Mouse (Mus musculus) neural tube, embryonic 13.5 days (tissue): ENCODE data around the gene Gbx1. TPM values are rescaled to one million over a fixed set of nuclear protein-coding genes. Genes with fewer than 3 reads are reported as not detected.

Experiments used
- ATAC-seq: fragments of 200-750 bp; cut with Nextera tagmentation; 2 replicates; pipeline ENCODE4 v1.8.0; 2017; ENCODE audit warnings: low read depth, mild to moderate bottlenecking, moderate TSS enrichment, moderate library complexity
- H3K27ac ChIP-seq: fragments of 300-500 bp; sonication (generic); replicated peaks from 2 replicates; pipeline ENCODE4 v1.5.1; 2015; ENCODE audit warnings: moderate library complexity, mild to moderate bottlenecking, inconsistent platforms
- H3K27me3 ChIP-seq: fragments of 300-500 bp; sonication (generic); 2 replicates; pipeline ENCODE4 v1.6.1; 2015; ENCODE audit warnings: mild to moderate bottlenecking, inconsistent platforms
- H3K36me3 ChIP-seq: fragments of 300-500 bp; sonication (generic); 2 replicates; pipeline ENCODE4 v1.6.1; 2015; ENCODE audit warnings: mild to moderate bottlenecking, inconsistent platforms
- H3K4me1 ChIP-seq: fragments of 300-500 bp; sonication (generic); replicated peaks from 2 replicates; pipeline ENCODE4 v1.6.1; 2015; ENCODE audit warnings: inconsistent platforms
- H3K4me2 ChIP-seq: fragments of 300-500 bp; sonication (generic); 2 replicates; pipeline ENCODE4 v1.6.1; 2015; ENCODE audit warnings: inconsistent platforms, mild to moderate bottlenecking, moderate library complexity
- H3K4me3 ChIP-seq: fragments of 300-500 bp; sonication (generic); 2 replicates; pipeline ENCODE4 v1.5.1; 2015; ENCODE audit warnings: mild to moderate bottlenecking, inconsistent platforms
- H3K9ac ChIP-seq: fragments of 300-500 bp; sonication (generic); 2 replicates; pipeline ENCODE4 v1.6.1; 2015; ENCODE audit warnings: moderate library complexity, mild to moderate bottlenecking, inconsistent platforms
- H3K9me3 ChIP-seq: fragments of 300-500 bp; sonication (generic); 2 replicates; pipeline ENCODE4 v1.6.1; 2016; ENCODE audit warnings: inconsistent platforms
- WGBS: fragments of 180-500 bp; shearing (Covaris S2); methylation state at CpG from one replicate; pipeline ENCODE4 v1.1.7; 2015; 5-methylcytosine and 5-hydroxymethylcytosine counted together
- polyA plus RNA-seq: library from polyadenylated mRNA; unstranded; fragments of >200 nt; fragmentation: Nextera tagmentation; extraction: Ambion mirVana; gene quantifications from 2 replicates; pipeline ENCODE4 v1.2.1, GENCODE M21; 2015

Gbx1 gene
- polyA plus RNA-seq, 1 experiment from 2014 or later = 16.1 TPM

DNA sequence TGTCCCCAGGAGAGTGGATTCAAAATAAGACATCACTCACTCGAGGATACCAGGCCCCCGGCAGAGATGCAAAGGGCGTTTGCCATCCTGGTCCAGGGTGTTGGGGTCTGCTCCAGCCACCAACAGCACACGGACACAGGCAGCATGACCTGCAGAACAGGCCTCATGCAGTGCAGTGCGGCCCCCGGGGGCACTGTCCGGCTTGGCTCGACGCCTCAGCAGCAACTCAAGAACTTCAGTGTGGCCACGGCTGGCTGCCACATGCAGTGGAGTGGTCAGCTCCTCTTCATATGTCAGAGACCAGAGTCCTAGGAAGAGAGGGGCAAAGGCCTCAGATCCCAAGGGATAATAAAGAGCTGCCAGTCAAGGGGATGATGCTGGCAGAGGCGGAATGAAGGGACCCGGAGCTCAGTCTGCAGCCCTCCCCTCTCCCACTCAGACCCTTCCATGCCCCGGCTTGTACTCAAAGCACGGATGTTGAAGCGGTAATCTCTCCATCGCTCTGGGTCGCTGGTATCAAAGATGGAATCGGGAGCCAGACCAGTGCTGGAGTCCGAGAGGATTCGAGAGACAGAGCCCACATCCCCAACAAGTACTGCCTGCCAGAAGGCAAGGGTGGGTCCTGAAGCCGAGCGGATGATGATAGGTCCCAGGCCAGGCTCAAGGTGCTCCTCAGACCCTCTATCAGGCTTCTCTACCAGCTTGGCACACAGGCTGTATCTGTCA is 12.7 kb upstream of the Gbx1 start:
- WGBS = 86% methylated on average over 22 of the region's 22 CpGs
- no peak overlapping the region for H3K4me2 ChIP-seq
- H3K27ac ChIP-seq = no peak overlapping the region
- peaks cover 9% of the 10 kb centered on the region; the same call in 1 of the 2 replicates for H3K27me3 ChIP-seq
- H3K9me3 ChIP-seq = no peaks in the 10 kb centered on the region
- H3K4me1 ChIP-seq = peaks cover 27% of the 10 kb centered on the region
- H3K4me3 ChIP-seq = no peak overlapping the region
- H3K9ac ChIP-seq = no peak overlapping the region
- H3K36me3 ChIP-seq = no peaks in the 10 kb centered on the region
- ATAC-seq = no peak

DNA sequence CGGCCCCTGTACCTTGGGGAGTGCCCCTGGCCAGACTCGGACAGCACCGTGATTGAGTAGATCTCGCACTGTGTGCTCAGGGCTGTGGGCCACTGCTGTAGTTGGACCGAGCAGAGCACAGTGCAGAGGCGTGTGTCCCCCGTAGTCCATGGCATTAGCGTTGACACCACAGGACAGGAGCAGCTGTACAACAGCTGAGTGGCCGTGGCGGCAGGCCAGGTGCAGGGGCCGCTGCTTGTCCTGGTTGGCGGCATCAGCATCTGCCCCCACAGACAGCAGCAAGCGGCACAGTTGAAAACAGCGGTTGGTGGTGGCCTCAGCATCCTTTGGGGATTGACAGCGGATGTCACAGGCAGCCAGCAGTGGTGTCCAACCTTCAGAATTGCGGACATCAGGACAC is 10.6 kb upstream of the Gbx1 start:
- ATAC-seq = no peak
- Histone ChIP-seq H3K27me3 (peaks cover 14% of the 10 kb centered on the region), H3K9me3 (no peaks in the 10 kb centered on the region), H3K4me2 (no peak overlapping the region), H3K4me1 (peaks cover 27% of the 10 kb centered on the region), H3K9ac (no peak overlapping the region), H3K27ac (no peak overlapping the region), H3K4me3 (no peak overlapping the region), H3K36me3 (no peaks in the 10 kb centered on the region)
- 63% methylated on average over 16 of the region's 16 CpGs for WGBS

- 59% methylated on average over 5 of the region's 5 CpGs for WGBS
- H3K9ac ChIP-seq = no peak overlapping the region
- H3K36me3 ChIP-seq = no peaks in the 10 kb centered on the region
These were observed 9.5 kb upstream of the Gbx1 start for GRCm38 (mm10) chr5:24536511-24536910.

GRCm38 (mm10) chr5:24535731-24536130 is 8.7 kb upstream of the Gbx1 start:
- Histone ChIP-seq H3K4me2 (no peak overlapping the region), H3K4me3 (no peak overlapping the region), H3K9ac (no peak overlapping the region), H3K27ac (no peak overlapping the region), H3K36me3 (no peaks in the 10 kb centered on the region), H3K4me1 (peaks cover 20% of the 10 kb centered on the region), H3K9me3 (no peaks in the 10 kb centered on the region), H3K27me3 (peaks cover 33% of the 10 kb centered on the region)
- ATAC-seq = no peak
- 85% methylated on average over 3 of the region's 3 CpGs for WGBS

More at GRCm38 (mm10) chr5:24536511-24536910, 9.5 kb upstream of the Gbx1 start:
- no peak for ATAC-seq
- Histone ChIP-seq H3K4me3 (no peak overlapping the region), H3K27ac (no peak overlapping the region), H3K4me2 (no peak overlapping the region), H3K27me3 (peaks cover 25% of the 10 kb centered on the region), H3K9me3 (no peaks in the 10 kb centered on the region), H3K4me1 (peaks cover 27% of the 10 kb centered on the region)

GRCm38 (mm10) chr5:24534292-24534691 is 7.3 kb upstream of the Gbx1 start:
- no peak overlapping the region for H3K4me3 ChIP-seq
- peaks cover 39% of the 10 kb centered on the region for H3K27me3 ChIP-seq
- peaks cover 19% of the 10 kb centered on the region for H3K4me1 ChIP-seq
- WGBS = 57% methylated on average over 5 of the region's 5 CpGs
- no peak for ATAC-seq
- no peaks in the 10 kb centered on the region for H3K9me3 ChIP-seq
- no peak overlapping the region for H3K9ac ChIP-seq
- H3K36me3 ChIP-seq = no peaks in the 10 kb centered on the region
- no peak overlapping the region for H3K27ac ChIP-seq
- no peak overlapping the region for H3K4me2 ChIP-seq

GRCm38 (mm10) chr5:24533391-24533790 is 6.4 kb upstream of the Gbx1 start:
- H3K27me3 ChIP-seq = peaks cover 48% of the 10 kb centered on the region
- 48% methylated on average over 11 of the region's 11 CpGs for WGBS

DNA sequence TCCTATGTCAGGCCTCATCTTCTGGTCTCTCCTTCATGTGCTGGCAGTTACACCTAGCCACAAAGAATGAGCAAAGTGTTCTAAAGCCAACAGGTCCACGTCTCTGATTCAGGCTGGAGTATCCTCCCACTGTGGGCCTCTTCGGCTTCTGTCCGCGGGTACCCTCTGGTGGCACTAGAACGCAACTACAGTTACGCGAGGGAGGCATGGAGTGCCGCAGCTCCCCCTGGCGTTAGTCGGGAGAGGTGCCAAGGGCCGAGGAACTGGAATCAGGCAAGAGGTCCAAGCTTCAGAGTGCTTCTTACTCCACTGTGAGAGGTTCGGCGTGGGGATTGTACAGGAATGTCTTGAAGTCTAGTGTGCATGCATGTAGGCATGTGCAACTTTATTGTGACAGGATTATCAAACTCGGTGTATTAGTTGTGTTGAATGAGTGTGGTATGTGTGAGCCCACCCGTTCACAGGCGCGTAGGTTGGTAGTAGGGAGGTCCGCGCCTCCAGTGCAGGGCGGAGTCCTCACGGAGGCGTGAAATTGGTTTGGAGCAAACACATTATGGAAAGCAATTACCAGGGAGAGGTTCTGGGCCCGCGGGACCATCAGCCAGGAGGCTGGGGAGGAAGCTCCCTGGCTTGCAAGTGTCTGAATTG is 3.2 kb upstream of the Gbx1 start:
- H3K9ac ChIP-seq = no peak overlapping the region
- WGBS = 15% methylated on average over 24 of the region's 24 CpGs
- H3K27ac ChIP-seq = peak overlapping the region; percentile 25; the same call in 1 of the 2 replicates
- H3K36me3 ChIP-seq = no peaks in the 10 kb centered on the region
- peaks cover 67% of the 10 kb centered on the region for H3K27me3 ChIP-seq
- H3K9me3 ChIP-seq = no peaks in the 10 kb centered on the region
- H3K4me3 ChIP-seq = no peak overlapping the region
- peaks cover 37% of the 10 kb centered on the region for H3K4me1 ChIP-seq
- ATAC-seq = peak; percentile 52
- H3K4me2 ChIP-seq = no peak overlapping the region

More at GRCm38 (mm10) chr5:24533391-24533790, 6.4 kb upstream of the Gbx1 start:
- Histone ChIP-seq H3K27ac (no peak overlapping the region), H3K4me3 (no peak overlapping the region), H3K4me1 (peaks cover 22% of the 10 kb centered on the region), H3K9ac (no peak overlapping the region), H3K9me3 (no peaks in the 10 kb centered on the region), H3K36me3 (no peaks in the 10 kb centered on the region), H3K4me2 (no peak overlapping the region)
- no peak for ATAC-seq

- Histone ChIP-seq H3K9ac (no peak overlapping the region), H3K27me3 (peaks cover 87% of the 10 kb centered on the region), H3K27ac (no peak overlapping the region), H3K9me3 (no peaks in the 10 kb centered on the region), H3K4me3 (peak overlapping the region; percentile 55; the same call in 1 of the 2 replicates), H3K4me2 (peak overlapping the region; percentile 90), H3K36me3 (no peaks in the 10 kb centered on the region), H3K4me1 (peaks cover 47% of the 10 kb centered on the region)
- 12% methylated on average over 6 of the region's 6 CpGs for WGBS
- no peak for ATAC-seq
These were observed 778 bp upstream of the Gbx1 start for GRCm38 (mm10) chr5:24527780-24528179.

- peak; percentile 62 for ATAC-seq
- peak overlapping the region; percentile 55 for H3K4me3 ChIP-seq
- no peaks in the 10 kb centered on the region for H3K9me3 ChIP-seq
- H3K27ac ChIP-seq = peak overlapping the region; percentile 78
- H3K4me1 ChIP-seq = peaks cover 47% of the 10 kb centered on the region
- WGBS = under 1% methylated on average over 58 of the region's 109 CpGs
- peak overlapping the region; percentile 79 for H3K9ac ChIP-seq
- H3K4me2 ChIP-seq = peak overlapping the region; percentile 90
- no peaks in the 10 kb centered on the region for H3K36me3 ChIP-seq
- H3K27me3 ChIP-seq = peaks cover 87% of the 10 kb centered on the region
These were observed 663 bp downstream of the Gbx1 start for GRCm38 (mm10) chr5:24526190-24526888.

- peak overlapping the region; percentile 55 for H3K4me3 ChIP-seq
- no peaks in the 10 kb centered on the region for H3K9me3 ChIP-seq
- peak overlapping the region; percentile 90 for H3K4me2 ChIP-seq
- 2% methylated on average over 34 of the region's 34 CpGs for WGBS
- no peak for ATAC-seq
- H3K27me3 ChIP-seq = peaks cover 82% of the 10 kb centered on the region
- H3K36me3 ChIP-seq = no peaks in the 10 kb centered on the region
- H3K27ac ChIP-seq = peak overlapping the region; percentile 78
- H3K9ac ChIP-seq = peak overlapping the region; percentile 79
- peaks cover 46% of the 10 kb centered on the region for H3K4me1 ChIP-seq
These were observed 1.4 kb downstream of the Gbx1 start for GRCm38 (mm10) chr5:24525360-24526189.

DNA sequence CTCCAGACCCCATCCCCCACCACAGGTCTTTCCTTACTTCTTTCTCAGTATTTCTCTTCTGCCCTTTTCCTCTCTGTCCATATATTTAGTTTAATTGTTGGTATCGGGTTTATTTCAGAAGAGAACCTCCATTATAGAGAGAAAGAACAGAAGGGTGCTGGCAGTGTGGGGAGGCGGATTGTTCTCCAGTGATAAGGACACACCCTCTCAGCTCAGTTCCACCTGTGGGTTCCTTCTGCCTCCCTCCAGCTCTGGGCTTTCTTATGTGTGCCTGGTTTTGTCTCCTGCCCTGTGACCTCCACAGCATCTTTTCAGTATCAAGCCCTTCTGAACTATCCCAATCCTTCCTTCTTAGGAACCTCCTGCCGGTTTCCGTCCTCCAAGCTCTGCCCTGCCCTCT is 2.5 kb downstream of the Gbx1 start:
- Histone ChIP-seq H3K4me2 (peak overlapping the region; percentile 90), H3K4me1 (peaks cover 42% of the 10 kb centered on the region), H3K4me3 (peak overlapping the region; percentile 55), H3K27ac (no peak overlapping the region), H3K27me3 (peaks cover 79% of the 10 kb centered on the region), H3K9ac (peak overlapping the region; percentile 79), H3K36me3 (no peaks in the 10 kb centered on the region), H3K9me3 (no peaks in the 10 kb centered on the region)
- no peak for ATAC-seq
- 16% methylated on average over 4 of the region's 4 CpGs for WGBS
